Mouse (Mus musculus): ENCODE results near the gene Gnpat. TPM values are rescaled to one million over a fixed set of nuclear protein-coding genes. Genes with fewer than 3 reads are reported as not detected.
A peak's percentile ranks its signal among the peaks of the same experiment; 100 is the strongest.
"Not testable (repeated sequence)": the region's sequence is repeated elsewhere in the genome, so short reads cannot be mapped to it uniquely, and the experiment has no call there.

The Gnpat gene
- total RNA-seq, 2 experiments from 2014 or later, result 128 to 129 TPM

DNA sequence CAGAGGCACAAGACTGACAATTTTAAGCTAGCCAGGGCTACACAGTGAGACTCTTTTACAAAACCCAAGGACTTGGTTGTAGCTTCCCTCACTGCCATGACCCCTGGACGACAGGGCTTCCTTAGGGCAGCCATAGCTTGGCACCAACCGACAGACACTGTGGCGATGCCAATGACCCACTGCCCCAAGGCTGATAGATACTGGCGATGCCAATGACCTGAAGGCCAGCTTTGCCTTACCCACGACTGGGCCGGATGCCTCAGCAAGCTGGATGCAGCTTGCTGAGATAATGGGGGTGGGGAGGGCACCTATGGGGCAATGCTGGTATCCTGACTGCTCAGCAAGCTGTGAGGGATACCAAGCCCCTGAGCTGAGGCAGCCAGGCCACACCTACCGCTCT, 21.9 kb upstream of the Gnpat start:
- no peak for DNase-seq
- intact Hi-C loops (cut with DNase I), result no loop called here

DNA sequence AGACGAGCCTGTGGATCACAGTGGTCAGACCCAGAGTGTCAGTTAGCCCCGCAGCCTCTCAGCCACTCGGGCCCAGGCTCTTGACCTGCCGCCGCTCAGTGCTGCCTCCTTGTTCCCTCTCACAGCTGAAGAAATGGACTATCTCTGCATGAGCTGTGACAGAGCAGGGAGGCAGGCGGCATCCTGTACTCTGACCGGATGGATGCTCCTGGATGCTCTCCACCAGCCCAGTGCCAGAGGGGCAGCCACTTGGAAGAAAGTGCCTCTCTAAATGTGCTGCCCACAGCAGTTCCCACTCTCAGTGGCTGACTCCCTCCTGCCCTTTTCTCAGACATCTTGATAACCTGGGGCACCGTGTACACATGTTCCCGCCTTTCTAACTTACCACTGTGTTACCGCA, 21.1 kb upstream of the Gnpat start:
- no peak for DNase-seq
- intact Hi-C loops (cut with DNase I), result no loop called here

DNA sequence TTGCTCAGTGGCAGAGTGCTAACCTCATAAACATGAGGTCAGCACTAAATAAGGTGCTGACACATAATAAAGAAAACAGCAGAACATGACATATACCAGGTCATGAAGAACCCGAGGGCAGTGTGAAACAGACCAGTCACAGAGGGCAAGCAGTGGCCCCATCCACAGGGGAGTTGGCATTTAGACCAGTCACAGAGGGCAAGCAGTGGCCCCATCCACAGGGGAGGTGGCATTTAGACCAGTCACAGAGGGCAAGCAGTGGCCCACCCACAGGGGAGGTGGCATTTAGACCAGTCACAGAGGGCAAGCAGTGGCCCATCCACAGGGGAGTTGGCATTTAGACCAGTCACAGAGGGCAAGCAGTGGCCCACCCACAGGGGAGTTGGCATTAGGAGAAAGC, 19.9 kb upstream of the Gnpat start:
- intact Hi-C loops (cut with DNase I); DNase-seq: not testable (repeated sequence)

DNA sequence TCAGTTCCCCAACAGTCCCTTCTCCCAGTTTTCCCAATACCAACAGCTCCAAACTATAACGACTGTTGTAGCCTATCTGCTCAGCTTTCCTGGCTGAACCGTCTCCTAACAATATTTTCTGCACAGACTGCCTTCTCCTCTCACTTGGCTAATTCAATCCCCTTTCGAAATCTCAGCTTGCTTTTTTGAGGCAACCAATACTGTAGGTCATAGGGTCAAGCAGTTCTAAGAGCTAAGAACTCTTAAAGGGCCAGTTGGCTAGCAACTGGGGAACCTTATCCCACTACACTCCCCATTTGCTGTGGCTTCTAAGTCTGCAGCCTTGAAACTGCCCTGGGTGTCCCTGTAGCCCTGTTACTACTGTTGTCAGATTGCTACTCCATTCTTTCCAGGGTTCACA, 17.7 kb upstream of the Gnpat start:
- intact Hi-C loops (cut with DNase I), result no loop called here

DNA sequence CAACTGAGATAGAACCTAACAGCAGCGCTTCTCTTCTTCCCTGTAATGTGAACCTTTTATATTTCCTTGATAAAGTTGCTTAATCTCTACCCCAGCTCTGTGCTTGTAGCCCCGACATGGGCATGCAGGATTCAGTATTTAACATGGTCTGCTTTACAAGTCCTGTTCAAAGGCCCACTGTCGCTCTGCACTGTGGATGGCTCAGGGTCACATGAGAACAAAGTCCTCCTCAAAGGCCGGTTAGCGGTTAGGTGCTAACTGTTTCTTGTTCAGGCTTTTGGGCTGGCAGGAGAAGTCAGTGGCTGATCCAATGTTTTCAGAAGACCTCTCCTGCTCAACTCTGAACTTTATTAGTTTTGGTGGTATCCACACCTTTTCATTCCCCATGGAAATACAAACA, 17.3 kb upstream of the Gnpat start:
- no peak for DNase-seq
- intact Hi-C loops (cut with DNase I), result no loop called here

More for the DNA sequence above, 17.7 kb upstream of the Gnpat start:
- DNase-seq, result no peak

DNA sequence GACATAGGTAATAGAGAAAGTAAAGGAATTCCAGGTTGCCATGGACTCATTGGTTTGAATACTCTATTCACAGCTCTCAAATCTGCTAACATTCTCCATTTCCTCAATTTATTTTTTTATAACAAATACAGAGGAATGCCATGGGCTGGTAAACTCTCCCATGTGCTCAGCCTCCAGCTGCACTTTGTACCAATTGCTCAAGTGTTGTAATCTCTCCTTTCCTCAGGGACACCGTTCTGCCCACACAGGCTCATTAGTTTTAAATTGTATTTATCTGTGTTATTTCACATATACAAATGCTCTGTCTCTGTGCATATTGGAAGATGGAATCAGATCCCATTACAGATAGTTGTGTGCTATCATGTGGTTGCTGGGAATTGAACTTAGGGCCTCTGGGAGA, 9.3 kb upstream of the Gnpat start:
- no peak for DNase-seq
- intact Hi-C loops (cut with DNase I), result no loop called here

DNA sequence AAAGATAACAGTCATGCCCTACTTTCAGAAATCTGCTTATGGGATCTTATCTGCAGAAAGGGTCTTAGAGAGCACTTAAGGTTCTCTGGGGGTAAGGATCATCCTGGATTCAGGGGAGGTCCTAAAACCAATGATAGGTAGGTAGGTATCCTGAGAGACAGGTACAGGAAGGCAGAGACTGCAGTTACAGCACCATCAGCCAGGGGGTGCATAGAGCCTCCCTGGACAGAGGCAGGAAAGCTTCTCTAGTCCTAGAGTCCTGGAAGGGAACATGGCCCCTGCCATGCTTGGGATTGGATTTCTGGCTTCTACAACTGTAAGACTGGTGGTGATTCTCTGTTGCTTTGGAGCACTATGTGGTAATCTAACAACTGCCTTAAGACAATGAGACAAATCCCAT, 3.4 kb upstream of the Gnpat start:
- intact Hi-C loops (cut with DNase I), result no loop called here
- DNase-seq, result peak; percentile 41 to 50

DNA sequence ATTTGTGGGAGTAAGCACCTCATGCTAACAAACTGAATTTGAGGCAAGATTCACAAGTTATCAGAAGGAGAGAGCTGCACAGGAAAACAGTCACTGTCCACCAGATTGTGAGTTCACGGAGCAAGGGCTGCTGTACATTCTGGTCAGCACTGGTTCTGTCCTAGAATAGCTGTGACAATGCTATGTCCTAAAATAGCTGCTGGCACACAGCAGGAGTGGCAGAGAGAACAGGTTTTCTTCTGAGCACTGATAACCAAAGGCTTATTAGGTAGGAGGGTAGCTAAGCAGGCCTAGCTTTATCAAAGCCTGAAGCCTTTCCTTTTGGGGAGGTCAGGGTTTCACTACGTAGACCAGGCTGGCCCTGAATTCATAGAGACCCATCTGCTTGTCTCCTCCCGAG, 2.6 kb upstream of the Gnpat start:
- intact Hi-C loops (cut with DNase I), result no loop called here
- DNase-seq, result peak; percentile 70 to 73

DNA sequence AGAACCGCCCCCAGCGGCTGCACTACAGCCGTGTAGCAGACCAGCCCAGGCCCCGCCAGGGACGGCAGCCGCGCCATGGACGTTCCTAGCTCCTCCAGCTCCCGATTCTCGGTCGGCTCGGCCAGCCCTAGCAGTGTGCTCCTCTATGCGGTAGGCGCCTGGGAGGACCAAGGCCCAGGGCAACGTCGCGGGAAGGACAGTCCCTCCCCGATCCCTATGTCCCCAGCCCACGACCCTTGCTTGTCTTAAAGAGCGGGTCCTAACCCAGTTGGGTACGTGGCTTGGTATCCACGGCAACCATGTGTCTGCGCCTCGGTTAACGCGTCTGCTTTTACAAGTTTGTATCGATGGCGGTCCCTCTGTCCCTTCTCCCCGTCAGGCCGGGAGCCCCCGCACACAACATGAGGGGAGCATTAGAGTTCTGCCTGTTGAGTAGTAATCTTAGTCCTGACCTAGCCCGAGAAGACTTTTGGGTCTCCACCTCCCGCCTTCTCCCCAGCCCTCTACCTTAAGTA, 387 bp downstream of the Gnpat start:
- DNase-seq, result no peak
- intact Hi-C loops (cut with DNase I), result no loop called here

DNA sequence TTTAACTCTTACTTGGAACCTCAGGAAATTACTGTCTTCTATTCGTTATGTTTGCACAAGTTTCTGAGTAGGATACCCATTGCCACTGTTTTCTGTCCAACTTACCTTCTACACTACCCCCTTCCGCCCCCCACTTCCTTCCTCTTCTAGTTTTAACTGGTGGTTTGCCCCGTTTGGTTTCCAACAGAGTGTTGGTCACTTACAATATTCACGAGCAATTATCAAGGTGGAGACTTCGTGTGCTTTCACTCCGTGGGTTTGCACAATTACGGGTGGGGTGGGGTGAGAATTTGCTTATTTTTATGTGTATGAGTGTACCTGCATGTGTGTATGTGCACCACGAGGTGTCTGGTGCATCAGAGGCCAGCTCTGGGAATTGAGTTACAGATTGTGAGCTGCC, 896 bp downstream of the Gnpat start:
- intact Hi-C loops (cut with DNase I), result no loop called here

DNA sequence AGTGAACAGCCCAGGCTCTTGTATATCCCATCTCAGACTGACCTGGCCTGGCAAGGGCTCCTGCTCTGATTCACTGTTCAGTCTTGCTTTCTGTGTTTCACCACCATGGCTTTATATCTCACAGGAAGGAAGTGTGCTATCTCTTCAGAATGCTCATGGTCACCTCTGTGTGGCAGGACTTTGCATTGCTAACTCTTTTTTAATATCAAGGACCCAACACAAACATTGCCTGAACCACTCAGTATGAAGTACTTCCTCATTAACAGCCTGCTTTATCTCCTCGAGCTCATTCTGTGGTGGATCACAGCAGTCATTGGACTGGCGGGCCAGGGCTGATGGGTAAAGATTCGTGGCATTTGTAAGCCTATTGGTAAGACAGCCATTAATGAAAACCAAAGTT, 3.8 kb downstream of the Gnpat start:
- DNase-seq, result no peak
- intact Hi-C loops (cut with DNase I), result no loop called here

More for the DNA sequence above, 896 bp downstream of the Gnpat start:
- DNase-seq, result no peak

DNA sequence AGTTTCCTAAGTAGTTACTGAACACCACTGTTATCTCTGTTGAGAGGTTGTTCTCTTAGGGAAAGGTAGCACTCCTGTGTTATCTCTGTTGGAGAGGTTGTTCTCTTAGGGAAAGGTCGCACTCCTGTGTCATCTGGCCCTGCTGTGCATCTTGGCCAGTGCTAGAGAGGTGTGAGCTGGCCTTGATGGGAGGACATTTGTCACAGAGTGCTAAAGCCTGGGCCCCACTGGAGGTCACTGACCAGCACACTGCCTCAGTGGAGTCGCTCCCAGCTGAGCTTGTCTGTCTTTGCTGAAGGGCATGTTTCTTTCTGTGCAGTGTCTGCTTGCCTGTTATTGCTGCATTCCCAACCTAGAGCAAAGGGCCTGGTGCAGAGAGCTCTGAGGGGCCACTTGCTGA, 4.3 kb downstream of the Gnpat start:
- intact Hi-C loops (cut with DNase I), result no loop called here
- no peak for DNase-seq

DNA sequence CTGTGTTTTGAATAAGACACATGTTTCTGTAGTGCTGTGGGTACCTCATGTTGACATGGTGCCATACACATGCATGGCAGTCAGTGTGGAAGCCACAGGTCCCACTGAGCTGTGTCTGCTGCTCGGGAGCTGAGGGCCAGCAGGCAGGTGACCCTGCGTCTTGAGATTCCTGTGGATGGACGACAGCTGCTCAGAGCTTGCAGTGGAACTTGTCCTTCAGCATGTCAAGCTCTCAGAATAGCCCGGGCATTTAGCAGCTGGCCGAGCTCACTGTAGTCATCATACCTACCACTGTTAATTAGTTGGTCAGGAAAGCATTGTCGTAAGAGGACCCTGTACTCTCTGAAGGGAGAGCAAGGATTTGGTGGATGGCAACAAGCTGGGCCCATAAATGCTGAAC, 6.9 kb downstream of the Gnpat start:
- intact Hi-C loops (cut with DNase I), result no loop called here
- DNase-seq, result peak in 1 of 2 experiments; percentile 35

DNA sequence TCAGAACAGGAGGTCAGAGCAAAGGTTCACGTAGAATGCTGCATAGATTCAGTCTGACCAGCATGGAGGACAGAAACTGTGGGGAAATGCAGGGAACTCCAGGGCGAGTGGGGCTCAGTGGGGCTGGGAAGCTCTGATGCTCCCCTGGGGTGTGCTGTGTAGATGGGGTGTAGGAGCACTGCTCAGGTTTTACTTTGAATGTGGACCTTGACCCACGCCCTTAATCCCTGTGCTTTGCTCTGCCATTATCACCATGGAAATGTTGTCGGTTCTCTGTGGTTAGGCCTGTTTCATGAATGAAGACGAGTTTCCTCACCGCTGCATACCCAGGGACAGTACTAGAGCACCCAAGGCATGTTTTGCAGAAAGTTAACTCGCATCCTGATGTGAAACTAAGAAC, 8.6 kb downstream of the Gnpat start:
- intact Hi-C loops (cut with DNase I), result no loop called here
- DNase-seq, result no peak

DNA sequence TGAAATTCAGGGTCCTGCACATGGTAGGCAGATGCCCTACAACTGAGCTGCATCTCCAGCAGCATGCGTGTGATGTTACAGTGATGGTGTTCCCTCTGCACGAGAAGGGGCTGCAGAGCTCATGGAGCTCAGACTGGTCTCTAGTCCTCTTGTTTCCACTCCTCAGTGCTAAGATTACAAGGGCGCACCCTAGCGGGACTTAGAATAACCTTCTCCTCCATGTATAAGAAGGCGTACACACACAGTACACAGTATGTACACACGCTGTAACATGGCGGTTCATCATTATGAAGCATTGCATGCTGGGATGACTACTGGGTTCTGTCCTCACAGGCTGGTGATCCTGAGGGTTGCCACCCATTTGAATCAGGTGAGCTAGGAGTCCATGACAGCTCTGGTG, 9.2 kb downstream of the Gnpat start:
- DNase-seq, result no peak
- intact Hi-C loops (cut with DNase I), result no loop called here

DNA sequence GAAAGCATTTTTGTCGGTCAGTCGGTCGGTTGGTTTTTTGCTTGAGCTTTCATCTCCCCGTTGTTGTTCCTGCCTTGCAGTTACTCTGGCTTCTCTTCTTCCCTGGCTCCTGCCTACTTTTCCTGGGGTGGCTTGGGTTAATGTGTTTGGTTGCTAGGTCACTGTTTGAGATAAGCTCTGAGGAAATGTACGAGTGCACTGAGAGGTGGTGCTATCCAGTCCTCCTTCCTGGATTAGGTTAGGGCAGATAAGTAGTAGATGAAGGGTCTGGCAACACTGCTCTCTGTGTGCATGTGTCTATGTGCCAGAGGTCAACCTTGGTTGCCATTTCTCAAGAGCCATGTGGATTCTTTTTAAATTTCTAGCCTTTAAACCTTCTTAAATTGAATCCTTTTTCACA, 9.9 kb downstream of the Gnpat start:
- DNase-seq, result peak in 1 of 2 experiments; percentile 35
- intact Hi-C loops (cut with DNase I), result no loop called here

DNA sequence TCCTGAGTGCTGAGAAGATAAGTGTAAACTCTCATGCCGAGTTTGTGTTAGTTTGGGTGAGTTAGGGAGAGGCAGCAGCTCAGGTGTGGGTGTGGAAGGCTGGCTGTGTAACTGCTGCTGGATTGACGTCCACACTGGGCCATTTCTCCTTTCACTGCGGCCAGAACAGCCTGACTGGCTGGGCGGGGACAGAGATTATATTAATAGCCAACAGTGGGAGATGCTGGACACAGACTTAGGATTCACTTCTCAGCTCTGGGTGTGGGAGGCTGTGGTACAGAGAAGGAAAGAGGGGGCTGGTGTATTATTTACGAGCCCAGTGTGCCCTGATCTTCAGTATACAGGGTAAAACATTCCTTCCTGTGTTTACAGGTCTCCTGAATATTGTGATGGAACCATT, 15.3 kb downstream of the Gnpat start:
- intact Hi-C loops (cut with DNase I), result no loop called here

DNA sequence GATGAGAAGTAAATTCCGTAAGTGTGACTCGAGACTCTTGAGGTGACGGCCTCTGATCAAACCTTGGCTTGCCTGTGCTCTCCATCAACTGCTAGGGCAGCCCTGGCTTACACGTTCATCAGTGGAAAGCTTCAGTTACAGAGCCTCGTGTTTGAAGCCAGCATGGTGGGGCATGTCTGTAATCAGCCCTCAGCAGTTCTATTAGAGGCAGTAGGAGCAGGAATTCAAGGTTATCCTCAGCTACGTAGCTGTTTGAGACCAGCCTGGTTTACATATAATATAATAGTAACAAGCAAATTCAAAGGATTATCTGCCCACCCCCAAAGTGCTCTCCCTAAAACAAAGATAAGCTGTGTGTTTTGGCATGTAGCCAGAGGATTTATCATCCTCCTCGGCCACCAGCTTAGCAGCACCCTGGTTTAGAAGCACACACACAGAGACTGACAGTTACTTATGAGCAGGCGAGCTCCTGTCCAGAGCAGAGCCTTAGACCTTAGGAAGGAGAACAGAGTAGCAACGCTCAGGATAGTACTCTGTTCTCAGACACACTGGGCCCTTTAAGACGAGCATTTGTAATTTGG, 16.2 kb downstream of the Gnpat start:
- intact Hi-C loops (cut with DNase I), result no loop called here

More for the DNA sequence above, 15.3 kb downstream of the Gnpat start:
- DNase-seq, result no peak

DNA sequence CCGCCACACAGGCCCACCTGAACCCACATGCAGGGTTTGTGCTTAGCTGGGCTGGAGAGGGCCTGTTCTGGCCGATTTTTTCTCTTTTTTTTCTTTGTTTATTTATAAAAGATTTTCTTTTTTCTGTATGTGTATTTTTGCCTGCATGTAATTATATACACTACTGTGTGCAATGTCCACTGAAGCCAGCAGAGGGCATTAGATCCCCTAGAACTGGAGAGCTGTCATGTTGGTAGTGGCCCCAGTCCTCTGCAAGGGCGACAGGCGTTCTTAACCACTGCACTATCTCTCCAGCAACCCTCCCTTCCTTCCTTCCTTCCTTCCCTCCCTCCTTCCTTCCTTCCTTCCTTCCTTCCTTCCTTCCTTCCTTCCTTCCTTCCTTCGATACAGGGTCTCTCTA, 25.6 kb downstream of the Gnpat start:
- no peak for DNase-seq
- intact Hi-C loops (cut with DNase I), result no loop called here

More for the DNA sequence above, 16.2 kb downstream of the Gnpat start:
- DNase-seq, result no peak

DNA sequence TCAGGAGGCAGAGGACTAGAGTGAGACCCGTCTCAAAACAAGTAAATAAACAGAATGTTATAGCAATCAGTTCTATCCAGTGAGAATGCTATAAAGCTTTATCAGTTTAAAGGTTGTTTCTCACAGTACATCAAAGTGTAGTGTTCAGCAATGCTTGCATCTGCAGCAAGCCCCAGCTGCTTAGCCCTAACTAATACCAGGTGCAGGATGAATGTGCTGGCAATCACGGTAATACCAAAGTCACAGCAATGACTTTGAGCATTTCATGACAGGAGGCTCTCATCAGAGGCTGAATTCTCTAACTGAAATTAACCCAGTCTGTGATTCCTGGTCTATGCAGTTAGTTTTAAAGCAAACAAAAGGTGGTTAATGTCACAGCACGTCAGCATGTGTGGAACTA, 29.8 kb downstream of the Gnpat start:
- intact Hi-C loops (cut with DNase I), result no loop called here
- DNase-seq, result no peak

DNA sequence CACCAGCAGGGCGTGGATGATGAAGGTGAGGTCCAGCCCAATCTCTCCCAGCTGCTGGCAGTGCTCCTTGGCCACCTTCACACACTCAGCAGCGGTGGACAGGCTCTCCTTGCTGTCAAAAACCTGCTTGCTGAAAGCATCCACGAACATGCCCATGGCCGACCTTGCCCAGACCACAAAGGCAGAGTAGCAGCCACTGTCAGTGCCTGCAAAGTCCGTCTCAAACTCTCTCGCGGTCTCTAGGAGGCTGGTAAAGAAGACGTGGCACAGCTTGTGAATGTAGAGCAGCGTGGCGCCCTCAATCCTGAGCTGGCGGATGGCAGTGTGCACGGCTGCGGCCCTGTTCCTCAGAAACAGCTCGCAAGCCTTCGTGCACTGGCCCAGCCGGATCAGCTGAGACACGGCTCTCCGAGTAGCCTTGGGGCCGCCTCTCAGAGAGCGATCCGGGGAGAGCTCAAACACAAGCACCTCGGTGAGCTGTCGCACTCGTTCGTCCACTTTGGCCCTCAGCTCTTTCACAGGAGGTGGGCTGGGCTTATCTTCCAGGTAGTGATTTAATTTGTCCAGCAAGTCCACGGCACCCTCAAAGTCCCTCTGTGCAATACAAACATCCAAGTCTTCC, 33.3 kb downstream of the Gnpat start:
- intact Hi-C loops (cut with DNase I), result loop anchor here (2.0 to 5.0 kb wide), 3 partner anchors 53 to 139 kb away; partner anchors contain the start of genes Egln1 and Tsnax
- DNase-seq, result no peak

DNA sequence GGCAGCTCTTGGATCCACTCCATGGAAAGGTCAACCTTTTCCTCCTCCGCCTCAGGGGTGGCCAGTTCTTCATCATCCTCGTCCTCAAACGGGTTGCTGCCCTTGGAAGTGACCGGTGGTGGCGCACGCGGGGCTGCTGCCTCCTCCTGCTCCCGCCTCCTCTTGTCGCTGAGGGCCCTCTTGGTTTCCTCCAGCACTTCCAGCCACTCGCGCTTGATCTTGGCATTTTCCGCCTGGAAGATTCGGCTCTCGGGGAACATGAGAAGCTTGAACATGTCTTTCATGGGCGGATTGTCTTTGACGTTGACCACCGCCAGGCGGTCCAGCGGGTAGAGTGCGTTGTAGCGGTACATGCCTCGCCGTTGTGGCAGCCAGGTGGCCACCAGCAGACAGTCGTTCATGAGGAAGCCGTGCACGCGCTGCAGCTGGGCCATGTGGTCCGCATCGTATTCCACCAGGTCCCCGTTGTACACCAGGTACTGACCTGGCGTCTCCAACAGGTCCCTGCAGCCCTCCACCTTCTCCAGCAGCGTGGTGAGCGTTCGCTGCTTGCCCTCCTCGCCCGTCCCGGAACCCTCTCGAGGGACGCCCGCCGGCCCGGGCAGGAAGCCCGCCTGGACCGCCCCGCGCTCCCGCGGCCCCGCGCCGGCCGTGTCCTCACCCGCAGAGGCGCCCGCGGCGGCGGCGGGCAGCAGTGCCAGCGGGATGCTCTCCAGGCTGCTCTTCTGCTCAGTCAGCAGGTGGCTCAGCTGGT, 34.0 kb downstream of the Gnpat start:
- intact Hi-C loops (cut with DNase I), result loop anchor here (2.0 to 5.0 kb wide), 3 partner anchors 52 to 138 kb away; partner anchors contain the start of genes Egln1 and Tsnax

More for the DNA sequence above, 34.0 kb downstream of the Gnpat start:
- peak; percentile 85 for DNase-seq
